ENCODE assay signal across 12 mouse cellular contexts in genomic region chr16:86371652-86372051, GRCm38 (mm10).
"Had no signal": no experiment of that assay in that cellular context is flagged by ENCODE, and none has a peak within 500 bp of the region (broad histone marks: within the 10 kb centered on the region; RNA-seq: fewer than 3 reads in every experiment).

No protein-coding gene starts in this region.

- H3K9ac ChIP-seq: lung, embryonic 14.5 days; midbrain, embryonic 12.5 days; neural tube, embryonic 12.5 days had no signal

- H3K27me3 ChIP-seq: midbrain, embryonic 12.5 days; neural tube, embryonic 12.5 days had no signal

- H3K9me3 ChIP-seq: midbrain, embryonic 10.5 days; midbrain, embryonic 12.5 days; neural tube, embryonic 12.5 days had no signal

- H3K36me3 ChIP-seq: midbrain, embryonic 10.5 days; midbrain, embryonic 12.5 days; neural tube, embryonic 12.5 days had no signal

- H3K4me3 ChIP-seq: midbrain, embryonic 10.5 days; midbrain, embryonic 12.5 days; neural tube, embryonic 12.5 days had no signal

- DNase-seq: lung, adult 18-20 months; lung, embryonic 14.5 days; lung, postnatal 10 days; lung, postnatal 4 days; midbrain, embryonic 14.5 days; right cerebral cortex, postnatal 14 days; thymus, adult 18-20 months; thymus, postnatal 14 days; thymus, postnatal 36 days had no signal

- H3K27ac ChIP-seq: midbrain, embryonic 10.5 days; midbrain, embryonic 12.5 days; neural tube, embryonic 12.5 days had no signal

- H3K4me1 ChIP-seq: midbrain, embryonic 10.5 days; midbrain, embryonic 12.5 days; neural tube, embryonic 12.5 days had no signal

- H3K4me2 ChIP-seq: lung, embryonic 14.5 days; midbrain, embryonic 12.5 days; neural tube, embryonic 12.5 days had no signal
